Mouse (Mus musculus): ENCODE measurements around the gene Ambra1. TPM values are rescaled to one million over a fixed set of nuclear protein-coding genes. Genes with fewer than 3 reads are reported as not detected.

Ambra1 gene
- polyA plus RNA-seq, 1 experiment from 2014 or later, result 8.7 TPM

- H3K4me3 ChIP-seq, result no peak overlapping the region
- no peak for ATAC-seq
- WGBS (ENCODE audit: insufficient replicate concordance), result 62% methylated on average over 7 of the region's 7 CpGs
- H3K4me1 ChIP-seq, result peaks cover 11% of the 10 kb centered on the region
- H3K9ac ChIP-seq, result no peak overlapping the region
- H3K4me2 ChIP-seq, result no peak overlapping the region
- H3K9me3 ChIP-seq (replicated peaks), result no peaks in the 10 kb centered on the region
- H3K27ac ChIP-seq, result no peak overlapping the region
- H3K36me3 ChIP-seq, result peaks cover 16% of the 10 kb centered on the region
- H3K27me3 ChIP-seq (replicated peaks), result no peaks in the 10 kb centered on the region
Measured at GRCm38 (mm10) chr2:91878387-91879180, 148.7 kb downstream of the Ambra1 start.

- no peak overlapping the region for H3K4me2 ChIP-seq
- H3K36me3 ChIP-seq, result peaks cover 21% of the 10 kb centered on the region
- H3K4me3 ChIP-seq, result no peak overlapping the region
- H3K27ac ChIP-seq, result no peak overlapping the region
- no peaks in the 10 kb centered on the region for H3K27me3 ChIP-seq (replicated peaks)
- no peak overlapping the region for H3K9ac ChIP-seq
- H3K9me3 ChIP-seq (replicated peaks), result no peaks in the 10 kb centered on the region
- ATAC-seq, result no peak
- H3K4me1 ChIP-seq, result peaks cover 9% of the 10 kb centered on the region
- 74% methylated on average over 4 of the region's 4 CpGs for WGBS (ENCODE audit: insufficient replicate concordance)
Measured at GRCm38 (mm10) chr2:91883961-91884360, 154.0 kb downstream of the Ambra1 start.

- Histone ChIP-seq H3K9me3 (replicated peaks) (no peaks in the 10 kb centered on the region), H3K27ac (no peak overlapping the region), H3K9ac (no peak overlapping the region), H3K4me3 (no peak overlapping the region), H3K27me3 (replicated peaks) (no peaks in the 10 kb centered on the region), H3K4me1 (peaks cover 4% of the 10 kb centered on the region; the same call in 1 of the 2 replicates), H3K4me2 (no peak overlapping the region), H3K36me3 (peaks cover 21% of the 10 kb centered on the region)
- WGBS (ENCODE audit: insufficient replicate concordance), result 83% methylated on average over 4 of the region's 4 CpGs
- no peak for ATAC-seq
Measured at GRCm38 (mm10) chr2:91884616-91885015, 154.7 kb downstream of the Ambra1 start.

- 83% methylated on average over 3 of the region's 3 CpGs for WGBS (ENCODE audit: insufficient replicate concordance)
- H3K4me2 ChIP-seq, result no peak overlapping the region
- peaks cover 13% of the 10 kb centered on the region for H3K36me3 ChIP-seq
- H3K27me3 ChIP-seq (replicated peaks), result no peaks in the 10 kb centered on the region
- no peak for ATAC-seq
- H3K4me1 ChIP-seq, result no peaks in the 10 kb centered on the region
- H3K9ac ChIP-seq, result no peak overlapping the region
- no peaks in the 10 kb centered on the region for H3K9me3 ChIP-seq (replicated peaks)
- no peak overlapping the region for H3K27ac ChIP-seq
- H3K4me3 ChIP-seq, result no peak overlapping the region
Measured at GRCm38 (mm10) chr2:91894716-91895115, 164.8 kb downstream of the Ambra1 start.

- no peak overlapping the region for H3K4me3 ChIP-seq
- H3K27me3 ChIP-seq (replicated peaks), result no peaks in the 10 kb centered on the region
- no peak for ATAC-seq
- H3K27ac ChIP-seq, result no peak overlapping the region
- no peaks in the 10 kb centered on the region for H3K4me1 ChIP-seq
- H3K4me2 ChIP-seq, result no peak overlapping the region
- no peaks in the 10 kb centered on the region for H3K9me3 ChIP-seq (replicated peaks)
- WGBS (ENCODE audit: insufficient replicate concordance), result 82% methylated on average over 3 of the region's 3 CpGs
- no peak overlapping the region for H3K9ac ChIP-seq
- H3K36me3 ChIP-seq, result peaks cover 16% of the 10 kb centered on the region
Measured at GRCm38 (mm10) chr2:91895401-91895800, 165.5 kb downstream of the Ambra1 start.

- Histone ChIP-seq H3K4me3 (no peak overlapping the region), H3K27ac (no peak overlapping the region), H3K4me1 (no peaks in the 10 kb centered on the region), H3K27me3 (replicated peaks) (no peaks in the 10 kb centered on the region), H3K4me2 (no peak overlapping the region), H3K36me3 (peaks cover 28% of the 10 kb centered on the region), H3K9ac (no peak overlapping the region), H3K9me3 (replicated peaks) (no peaks in the 10 kb centered on the region)
- no peak for ATAC-seq
Measured at GRCm38 (mm10) chr2:91897968-91898367, 168.0 kb downstream of the Ambra1 start.

GRCm38 (mm10) chr2:91899141-91899540, 169.2 kb downstream of the Ambra1 start:
- Histone ChIP-seq H3K36me3 (peaks cover 31% of the 10 kb centered on the region), H3K9me3 (replicated peaks) (no peaks in the 10 kb centered on the region), H3K27ac (no peak overlapping the region), H3K4me3 (no peak overlapping the region), H3K27me3 (replicated peaks) (no peaks in the 10 kb centered on the region), H3K9ac (no peak overlapping the region), H3K4me1 (no peaks in the 10 kb centered on the region), H3K4me2 (no peak overlapping the region)
- no peak for ATAC-seq
- 80% methylated on average over 3 of the region's 3 CpGs for WGBS (ENCODE audit: insufficient replicate concordance)

GRCm38 (mm10) chr2:91900431-91900830, 170.5 kb downstream of the Ambra1 start:
- WGBS (ENCODE audit: insufficient replicate concordance), result 81% methylated on average over 8 of the region's 8 CpGs
- no peak for ATAC-seq
- no peak overlapping the region for H3K27ac ChIP-seq
- H3K27me3 ChIP-seq (replicated peaks), result no peaks in the 10 kb centered on the region
- no peak overlapping the region for H3K4me2 ChIP-seq
- H3K4me3 ChIP-seq, result no peak overlapping the region
- H3K9me3 ChIP-seq (replicated peaks), result no peaks in the 10 kb centered on the region
- H3K9ac ChIP-seq, result no peak overlapping the region
- H3K4me1 ChIP-seq, result peaks cover 5% of the 10 kb centered on the region; the same call in 1 of the 2 replicates
- H3K36me3 ChIP-seq, result peaks cover 38% of the 10 kb centered on the region

GRCm38 (mm10) chr2:91902336-91902735, 172.4 kb downstream of the Ambra1 start:
- H3K27me3 ChIP-seq (replicated peaks), result no peaks in the 10 kb centered on the region
- no peak overlapping the region for H3K9ac ChIP-seq
- ATAC-seq, result no peak
- WGBS (ENCODE audit: insufficient replicate concordance), result 76% methylated on average over 5 of the region's 5 CpGs
- H3K4me3 ChIP-seq, result no peak overlapping the region
- peaks cover 52% of the 10 kb centered on the region for H3K36me3 ChIP-seq
- no peak overlapping the region for H3K4me2 ChIP-seq
- H3K9me3 ChIP-seq (replicated peaks), result no peaks in the 10 kb centered on the region
- H3K27ac ChIP-seq, result no peak overlapping the region
- peaks cover 5% of the 10 kb centered on the region; the same call in 1 of the 2 replicates for H3K4me1 ChIP-seq

- H3K9me3 ChIP-seq (replicated peaks), result no peaks in the 10 kb centered on the region
- peaks cover 54% of the 10 kb centered on the region for H3K36me3 ChIP-seq
- H3K4me1 ChIP-seq, result peaks cover 5% of the 10 kb centered on the region; the same call in 1 of the 2 replicates
- no peaks in the 10 kb centered on the region for H3K27me3 ChIP-seq (replicated peaks)
- H3K4me3 ChIP-seq, result no peak overlapping the region
- H3K4me2 ChIP-seq, result no peak overlapping the region
- ATAC-seq, result no peak
- H3K27ac ChIP-seq, result no peak overlapping the region
- 73% methylated on average over 3 of the region's 3 CpGs for WGBS (ENCODE audit: insufficient replicate concordance)
- H3K9ac ChIP-seq, result no peak overlapping the region
Measured at GRCm38 (mm10) chr2:91903171-91903925, 173.4 kb downstream of the Ambra1 start.

GRCm38 (mm10) chr2:91904618-91905307, 174.8 kb downstream of the Ambra1 start:
- no peak overlapping the region for H3K4me2 ChIP-seq
- peaks cover 54% of the 10 kb centered on the region for H3K36me3 ChIP-seq
- H3K9me3 ChIP-seq (replicated peaks), result no peaks in the 10 kb centered on the region
- H3K27me3 ChIP-seq (replicated peaks), result no peaks in the 10 kb centered on the region
- WGBS (ENCODE audit: insufficient replicate concordance), result 76% methylated on average over 5 of the region's 5 CpGs
- H3K4me1 ChIP-seq, result peaks cover 5% of the 10 kb centered on the region; the same call in 1 of the 2 replicates
- H3K27ac ChIP-seq, result no peak overlapping the region
- no peak overlapping the region for H3K4me3 ChIP-seq
- no peak for ATAC-seq
- no peak overlapping the region for H3K9ac ChIP-seq

GRCm38 (mm10) chr2:91906141-91906540, 176.2 kb downstream of the Ambra1 start:
- no peak overlapping the region for H3K4me2 ChIP-seq
- no peaks in the 10 kb centered on the region for H3K9me3 ChIP-seq (replicated peaks)
- no peak overlapping the region for H3K9ac ChIP-seq
- peaks cover 5% of the 10 kb centered on the region; the same call in 1 of the 2 replicates for H3K4me1 ChIP-seq
- WGBS (ENCODE audit: insufficient replicate concordance), result 82% methylated on average over 2 of the region's 2 CpGs
- no peak overlapping the region for H3K27ac ChIP-seq
- ATAC-seq, result no peak
- H3K4me3 ChIP-seq, result no peak overlapping the region
- H3K27me3 ChIP-seq (replicated peaks), result no peaks in the 10 kb centered on the region
- peaks cover 58% of the 10 kb centered on the region for H3K36me3 ChIP-seq

Data from liver, embryonic 12.5 days (tissue).